Mouse (Mus musculus) limb, embryonic 10.5 days (tissue): ENCODE data around the gene Itpr2. TPM values are rescaled to one million over a fixed set of nuclear protein-coding genes. Genes with fewer than 3 reads are reported as not detected.
A peak's percentile ranks its signal among the peaks of the same experiment; 100 is the strongest.

Experiments used
- DNase-seq: peaks from one replicate; pipeline ENCODE4 v3.0.0-alpha.2; 2017; ENCODE audit warnings: low spot score
- H3K27ac ChIP-seq: fragments of 300-500 bp; sonication (generic); 2 replicates; pipeline ENCODE4 v1.5.1; 2016; ENCODE audit warnings: mild to moderate bottlenecking
- H3K27me3 ChIP-seq: fragments of 300-500 bp; sonication (generic); 2 replicates; pipeline ENCODE4 v1.6.1; 2016; ENCODE audit warnings: low read depth, mild to moderate bottlenecking; ENCODE audit not compliant: poor library complexity, severe bottlenecking
- H3K36me3 ChIP-seq: fragments of 300-500 bp; sonication (generic); 2 replicates; pipeline ENCODE4 v1.6.1; 2016; ENCODE audit warnings: mild to moderate bottlenecking, moderate library complexity
- H3K4me1 ChIP-seq: fragments of 300-500 bp; sonication (generic); 2 replicates; pipeline ENCODE4 v1.6.1; 2016
- H3K4me3 ChIP-seq: fragments of 300-500 bp; sonication (generic); 2 replicates; pipeline ENCODE4 v1.5.1; 2016; ENCODE audit warnings: mild to moderate bottlenecking, moderate library complexity
- H3K9me3 ChIP-seq: fragments of 300-500 bp; sonication (generic); replicated peaks from 2 replicates; pipeline ENCODE4 v1.6.1; 2016; ENCODE audit warnings: mild to moderate bottlenecking
- WGBS: fragments of 180-500 bp; shearing (Covaris S2); methylation state at CpG from one replicate; pipeline ENCODE4 v1.1.7; 2016; 5-methylcytosine and 5-hydroxymethylcytosine counted together
- polyA plus RNA-seq: library from polyadenylated mRNA; unstranded; fragments of >200 nt; fragmentation: Nextera tagmentation; extraction: Ambion mirVana; gene quantifications from 2 replicates; pipeline ENCODE4 v1.2.1, GENCODE M21; 2016

Itpr2 gene
- polyA plus RNA-seq, 1 experiment from 2014 or later = 3.7 TPM

DNA sequence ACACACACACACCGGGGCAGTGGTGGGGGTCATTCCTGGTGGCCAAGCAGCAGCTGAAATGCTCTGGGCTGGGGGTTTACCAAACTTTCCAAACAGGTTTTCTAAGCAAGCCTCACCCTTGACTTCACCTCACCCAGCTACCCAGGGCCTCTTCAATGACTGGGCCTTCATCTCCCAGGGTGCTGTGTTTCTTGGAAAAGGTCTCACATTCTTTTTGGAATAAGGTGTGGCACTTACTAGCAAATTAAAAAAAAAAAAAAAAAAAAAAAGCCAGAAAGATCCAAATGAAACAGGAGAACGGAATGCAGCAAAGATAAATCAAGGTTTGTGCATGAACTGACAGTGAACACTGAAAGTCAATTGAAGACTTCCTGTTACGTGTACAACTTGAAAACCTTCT is 77.2 kb downstream of the Itpr2 start:
- H3K9me3 ChIP-seq = no peaks in the 10 kb centered on the region
- no peak for DNase-seq
- peaks cover 6% of the 10 kb centered on the region for H3K4me1 ChIP-seq
- H3K4me3 ChIP-seq = no peak overlapping the region
- 78% methylated on average over 3 of the region's 3 CpGs for WGBS
- H3K27ac ChIP-seq = no peak overlapping the region
- H3K36me3 ChIP-seq = no peaks in the 10 kb centered on the region
- H3K27me3 ChIP-seq = no peaks in the 10 kb centered on the region

GRCm38 (mm10) chr6:146424326-146424725 is 77.7 kb downstream of the Itpr2 start:
- H3K4me3 ChIP-seq = no peak overlapping the region
- DNase-seq = no peak
- no peaks in the 10 kb centered on the region for H3K36me3 ChIP-seq
- WGBS = 88% methylated on average over 6 of the region's 6 CpGs
- H3K9me3 ChIP-seq = no peaks in the 10 kb centered on the region
- no peaks in the 10 kb centered on the region for H3K27me3 ChIP-seq
- no peak overlapping the region for H3K27ac ChIP-seq
- H3K4me1 ChIP-seq = peaks cover 2% of the 10 kb centered on the region; the same call in 1 of the 2 replicates

- 70% methylated on average over 6 of the region's 6 CpGs for WGBS
- Histone ChIP-seq H3K27ac (no peak overlapping the region), H3K27me3 (no peaks in the 10 kb centered on the region), H3K9me3 (no peaks in the 10 kb centered on the region), H3K4me1 (no peaks in the 10 kb centered on the region), H3K36me3 (no peaks in the 10 kb centered on the region), H3K4me3 (no peak overlapping the region)
- no peak for DNase-seq
Observed at GRCm38 (mm10) chr6:146420718-146421117, 81.3 kb downstream of the Itpr2 start.

- 87% methylated on average over 2 of the region's 2 CpGs for WGBS
- H3K27ac ChIP-seq = no peak overlapping the region
- no peaks in the 10 kb centered on the region for H3K36me3 ChIP-seq
- no peak for DNase-seq
- H3K9me3 ChIP-seq = no peaks in the 10 kb centered on the region
- H3K4me1 ChIP-seq = peaks cover 15% of the 10 kb centered on the region
- no peaks in the 10 kb centered on the region for H3K27me3 ChIP-seq
- no peak overlapping the region for H3K4me3 ChIP-seq
Observed at GRCm38 (mm10) chr6:146416461-146416860, 85.6 kb downstream of the Itpr2 start.

DNA sequence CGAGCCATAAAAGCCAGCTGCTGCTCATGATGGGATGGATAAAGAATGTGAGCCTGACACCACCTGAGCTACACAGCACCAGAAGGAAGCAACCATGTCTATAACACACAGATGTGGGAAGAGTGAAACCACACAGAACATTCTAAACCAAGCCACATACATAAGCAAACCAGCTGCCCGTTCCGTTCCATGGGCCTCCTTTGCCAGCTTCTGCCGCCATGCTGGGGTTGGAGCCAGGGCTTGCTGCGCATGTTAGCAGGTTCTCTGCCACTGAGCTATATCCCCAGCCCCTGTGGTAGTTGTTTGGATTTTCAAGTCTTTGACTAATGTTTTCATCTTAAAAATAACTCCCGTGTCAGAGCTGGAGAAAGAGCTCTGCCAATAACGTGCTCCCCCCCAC is 87.9 kb downstream of the Itpr2 start:
- Histone ChIP-seq H3K27me3 (no peaks in the 10 kb centered on the region), H3K9me3 (no peaks in the 10 kb centered on the region), H3K36me3 (no peaks in the 10 kb centered on the region), H3K4me3 (no peak overlapping the region), H3K4me1 (peaks cover 25% of the 10 kb centered on the region), H3K27ac (peak overlapping the region; percentile 26; the same call in 1 of the 2 replicates)
- WGBS = 80% methylated on average over 7 of the region's 7 CpGs
- no peak for DNase-seq

DNA sequence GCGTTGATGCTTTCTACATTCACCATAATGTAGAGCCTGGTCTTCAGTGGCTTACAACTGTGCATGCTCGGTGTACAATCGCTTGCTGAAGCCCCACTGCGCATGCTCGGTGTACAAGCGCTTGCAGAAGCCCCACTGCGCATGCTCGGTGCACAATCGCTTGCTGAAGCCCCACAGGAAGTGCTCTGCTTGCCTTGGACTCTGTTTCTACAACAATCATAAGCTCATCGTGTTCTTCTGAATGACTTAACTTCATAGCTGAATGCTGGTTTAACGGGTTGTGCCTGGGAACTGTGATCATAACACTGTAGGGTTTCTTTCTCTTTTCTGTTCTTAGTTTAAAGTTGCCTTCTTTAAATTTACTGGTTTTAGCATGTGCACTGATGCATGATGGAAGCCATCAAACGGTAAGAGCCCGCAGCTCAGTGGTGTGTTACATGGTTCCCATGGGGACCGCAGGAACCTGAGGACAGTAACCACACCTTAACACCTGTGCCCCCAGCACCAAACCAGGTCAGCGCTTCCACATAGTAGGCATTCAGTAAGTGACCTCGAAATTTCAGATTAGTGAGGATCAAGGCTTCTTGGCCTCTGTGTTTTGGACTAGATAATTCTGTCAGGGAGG is 90.5 kb downstream of the Itpr2 start:
- H3K4me1 ChIP-seq = peaks cover 25% of the 10 kb centered on the region
- H3K27ac ChIP-seq = no peak overlapping the region
- H3K9me3 ChIP-seq = no peaks in the 10 kb centered on the region
- DNase-seq = no peak
- no peaks in the 10 kb centered on the region for H3K27me3 ChIP-seq
- no peaks in the 10 kb centered on the region for H3K36me3 ChIP-seq
- no peak overlapping the region for H3K4me3 ChIP-seq
- 91% methylated on average over 16 of the region's 16 CpGs for WGBS

DNA sequence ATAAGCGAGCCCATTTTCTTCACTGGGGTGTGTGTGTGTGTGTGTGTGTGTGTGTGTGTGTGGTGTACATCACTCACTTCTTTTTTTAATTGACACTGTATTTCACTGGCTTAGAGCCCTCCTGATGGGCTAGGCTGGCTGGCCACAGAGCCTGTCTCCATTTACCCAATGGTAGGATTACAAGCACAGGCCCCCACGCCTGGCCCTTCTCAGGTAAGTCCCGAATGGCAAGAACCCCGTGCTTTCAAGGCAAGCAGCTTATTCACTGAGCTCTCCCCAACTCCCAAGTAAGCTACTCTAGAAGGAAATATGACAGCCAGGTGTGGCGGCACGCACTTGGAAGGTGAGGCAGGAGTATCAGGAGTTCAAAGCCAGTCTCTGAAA is 91.6 kb downstream of the Itpr2 start:
- Histone ChIP-seq H3K4me3 (no peak overlapping the region), H3K27me3 (no peaks in the 10 kb centered on the region), H3K27ac (no peak overlapping the region), H3K4me1 (peaks cover 25% of the 10 kb centered on the region), H3K36me3 (no peaks in the 10 kb centered on the region), H3K9me3 (no peaks in the 10 kb centered on the region)
- no peak for DNase-seq
- WGBS = 75% methylated on average over 6 of the region's 6 CpGs

- DNase-seq = peak; percentile 84
- Histone ChIP-seq H3K4me3 (peak overlapping the region; percentile 25), H3K36me3 (no peaks in the 10 kb centered on the region), H3K27ac (peak overlapping the region; percentile 46; the same call in 1 of the 2 replicates), H3K4me1 (peaks cover 28% of the 10 kb centered on the region), H3K9me3 (no peaks in the 10 kb centered on the region), H3K27me3 (no peaks in the 10 kb centered on the region)
- 25% methylated on average over 10 of the region's 10 CpGs for WGBS
Observed at GRCm38 (mm10) chr6:146409692-146410426, 92.2 kb downstream of the Itpr2 start.

- no peak overlapping the region for H3K27ac ChIP-seq
- H3K4me1 ChIP-seq = peaks cover 34% of the 10 kb centered on the region
- no peaks in the 10 kb centered on the region for H3K9me3 ChIP-seq
- no peaks in the 10 kb centered on the region for H3K27me3 ChIP-seq
- H3K4me3 ChIP-seq = no peak overlapping the region
- peak; percentile 85 for DNase-seq
- WGBS = 56% methylated on average over 6 of the region's 6 CpGs
- H3K36me3 ChIP-seq = no peaks in the 10 kb centered on the region
Observed at GRCm38 (mm10) chr6:146405380-146405779, 96.6 kb downstream of the Itpr2 start.

DNA sequence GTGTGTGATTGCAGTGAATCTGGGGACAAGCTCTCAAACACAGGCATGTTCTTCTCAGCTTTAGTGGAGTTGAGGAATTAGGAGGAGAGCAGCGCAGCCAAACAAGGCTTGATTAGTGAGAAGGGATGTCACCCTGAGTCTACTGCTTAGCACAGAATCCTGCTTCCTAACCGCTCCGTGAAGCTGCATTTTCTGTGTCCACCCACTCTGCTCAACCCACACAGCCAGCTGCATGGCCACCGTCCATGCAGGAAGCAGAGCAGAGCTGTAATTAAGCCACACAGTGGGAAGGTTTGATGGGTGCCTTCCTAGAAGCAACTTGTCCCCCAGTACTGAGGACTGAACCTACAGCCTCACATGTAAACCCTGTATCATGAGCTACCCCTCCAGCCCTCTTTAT is 97.1 kb downstream of the Itpr2 start:
- Histone ChIP-seq H3K9me3 (no peaks in the 10 kb centered on the region), H3K27ac (peak overlapping the region; percentile 6; the same call in 1 of the 2 replicates), H3K27me3 (no peaks in the 10 kb centered on the region), H3K4me1 (peaks cover 29% of the 10 kb centered on the region), H3K4me3 (no peak overlapping the region), H3K36me3 (no peaks in the 10 kb centered on the region)
- no peak for DNase-seq
- 89% methylated on average over 4 of the region's 4 CpGs for WGBS

DNA sequence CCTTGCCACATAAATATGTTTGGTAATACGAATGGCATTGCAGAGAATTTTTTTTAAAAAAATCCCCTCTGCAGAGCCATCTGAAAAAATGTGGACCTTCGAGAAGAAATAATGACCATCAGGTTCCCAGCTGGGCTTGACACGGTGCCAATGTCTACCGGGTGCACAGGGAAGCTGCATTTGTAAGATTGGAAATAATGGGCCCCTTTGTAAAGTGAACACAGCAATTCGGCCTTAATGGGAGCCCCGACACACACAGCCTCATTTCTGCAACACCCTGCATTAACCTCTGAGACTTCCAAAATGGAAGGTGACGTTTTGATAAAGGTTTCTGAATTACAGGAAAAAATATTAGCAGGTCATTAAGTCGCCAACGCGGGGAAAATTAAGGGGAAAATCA is 97.9 kb downstream of the Itpr2 start:
- Histone ChIP-seq H3K27ac (peak overlapping the region; percentile 19; the same call in 1 of the 2 replicates), H3K36me3 (no peaks in the 10 kb centered on the region), H3K27me3 (no peaks in the 10 kb centered on the region), H3K9me3 (no peaks in the 10 kb centered on the region), H3K4me1 (peaks cover 26% of the 10 kb centered on the region), H3K4me3 (no peak overlapping the region)
- 78% methylated on average over 10 of the region's 10 CpGs for WGBS
- DNase-seq = no peak

DNA sequence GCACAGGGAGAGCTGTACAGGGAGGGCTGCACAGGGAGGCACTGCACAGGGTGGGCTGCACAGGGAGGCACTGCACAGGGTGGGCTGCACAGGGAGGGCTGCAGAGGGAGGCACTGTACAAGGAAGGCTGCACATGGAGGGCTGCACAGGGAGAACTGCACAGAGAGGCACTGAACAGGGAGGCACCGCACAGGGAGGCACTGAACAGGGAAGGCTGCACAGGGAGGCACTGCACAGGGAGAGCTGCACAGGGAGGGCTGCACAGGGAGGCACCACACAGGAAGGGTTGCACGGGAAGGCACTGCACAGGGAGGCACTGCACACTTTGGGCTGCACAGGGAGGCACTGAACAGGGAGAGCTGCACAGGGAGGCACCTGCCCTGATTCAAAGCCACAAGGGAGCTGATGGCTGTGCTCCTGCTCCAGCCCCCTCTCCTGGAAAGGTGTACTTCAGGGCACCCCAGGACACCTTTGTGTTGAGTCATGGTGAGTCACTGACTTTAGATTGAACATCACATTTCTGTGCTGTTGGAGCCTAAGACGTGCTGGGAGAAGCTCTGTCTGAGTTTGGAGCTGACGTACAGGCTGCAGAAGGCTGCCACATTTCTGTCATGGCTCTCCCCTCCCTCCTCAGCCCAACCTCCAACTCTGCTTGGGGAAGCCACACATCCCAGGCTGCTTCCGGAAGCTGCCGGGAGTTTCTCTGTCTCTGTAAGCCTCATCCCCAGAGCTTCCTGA is 98.9 kb downstream of the Itpr2 start:
- no peak for DNase-seq
- Histone ChIP-seq H3K36me3 (no peaks in the 10 kb centered on the region), H3K4me1 (peaks cover 26% of the 10 kb centered on the region), H3K9me3 (no peaks in the 10 kb centered on the region), H3K4me3 (no peak overlapping the region), H3K27me3 (no peaks in the 10 kb centered on the region), H3K27ac (peak overlapping the region; percentile 46; the same call in 1 of the 2 replicates)
- WGBS = 68% methylated on average over 6 of the region's 6 CpGs

GRCm38 (mm10) chr6:146397803-146398202 is 104.2 kb downstream of the Itpr2 start:
- DNase-seq = no peak
- no peak overlapping the region for H3K27ac ChIP-seq
- peaks cover 12% of the 10 kb centered on the region for H3K4me1 ChIP-seq
- 76% methylated on average over 3 of the region's 3 CpGs for WGBS
- no peak overlapping the region for H3K4me3 ChIP-seq
- H3K9me3 ChIP-seq = no peaks in the 10 kb centered on the region
- H3K27me3 ChIP-seq = no peaks in the 10 kb centered on the region
- H3K36me3 ChIP-seq = no peaks in the 10 kb centered on the region
